Mouse (Mus musculus): ENCODE results near the gene Rpl36al.
A peak's percentile ranks its signal among the peaks of the same experiment; 100 is the strongest.
"Not testable (repeated sequence)": the region's sequence is repeated elsewhere in the genome, so short reads cannot be mapped to it uniquely, and the experiment has no call there.

Gene Rpl36al

GRCm38 (mm10) chr12:69196444-69197377 lies 12.8 kb upstream of the Rpl36al start, which contains the start of gene Gm49383:
Gene Gm49383 (minus strand): TSS chr12:69197104.
- peak; percentile 62 for DNase-seq (ENCODE audit: low read depth, low spot score)

GRCm38 (mm10) chr12:69192637-69193036 lies 8.8 kb upstream of the Rpl36al start:
- no peak for DNase-seq (ENCODE audit: low read depth, low spot score)

- DNase-seq (ENCODE audit: low read depth, low spot score): no peak
These were observed 7.5 kb upstream of the Rpl36al start for GRCm38 (mm10) chr12:69191396-69191795.

DNA sequence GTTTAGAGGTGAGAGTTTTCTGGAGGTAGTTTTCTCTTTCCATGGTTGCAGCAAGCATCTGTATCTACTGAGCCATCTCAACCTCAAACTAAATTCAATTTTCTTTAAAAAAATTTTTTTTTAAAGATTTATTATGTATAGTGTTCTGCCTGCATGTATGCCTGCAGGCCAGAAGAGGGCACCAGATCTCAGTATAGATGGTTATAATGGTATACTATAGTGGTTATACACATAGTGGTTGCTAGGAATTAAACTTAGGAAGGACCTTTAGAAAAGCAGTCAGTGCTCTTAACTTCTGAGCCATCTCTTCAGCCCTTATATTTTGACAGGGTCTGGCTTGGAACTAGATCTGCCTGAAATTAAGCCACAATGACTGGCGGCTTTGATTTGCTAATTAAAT lies 6.6 kb upstream of the Rpl36al start:
- no peak for DNase-seq (ENCODE audit: low read depth, low spot score)

DNA sequence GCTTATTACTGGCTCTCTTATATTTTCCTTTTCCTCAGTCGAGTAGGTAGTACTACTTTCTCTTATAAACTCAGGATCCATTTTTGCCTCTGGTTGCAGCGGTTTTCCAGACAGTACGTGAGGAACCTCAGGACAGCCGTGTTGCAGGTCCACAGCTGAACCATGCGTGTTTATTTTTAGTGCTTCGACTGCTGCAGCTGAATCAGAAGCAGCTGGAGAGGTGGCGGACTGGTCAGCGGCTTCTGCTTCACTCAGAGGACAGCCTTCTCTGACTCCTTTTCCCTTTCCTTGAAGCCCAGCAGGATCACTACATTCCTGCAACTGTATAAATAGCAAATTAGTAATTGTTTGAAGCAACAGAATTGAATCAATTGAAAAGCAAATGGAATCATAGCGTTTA lies 6.2 kb upstream of the Rpl36al start:
- no peak for DNase-seq (ENCODE audit: low read depth, low spot score)

DNA sequence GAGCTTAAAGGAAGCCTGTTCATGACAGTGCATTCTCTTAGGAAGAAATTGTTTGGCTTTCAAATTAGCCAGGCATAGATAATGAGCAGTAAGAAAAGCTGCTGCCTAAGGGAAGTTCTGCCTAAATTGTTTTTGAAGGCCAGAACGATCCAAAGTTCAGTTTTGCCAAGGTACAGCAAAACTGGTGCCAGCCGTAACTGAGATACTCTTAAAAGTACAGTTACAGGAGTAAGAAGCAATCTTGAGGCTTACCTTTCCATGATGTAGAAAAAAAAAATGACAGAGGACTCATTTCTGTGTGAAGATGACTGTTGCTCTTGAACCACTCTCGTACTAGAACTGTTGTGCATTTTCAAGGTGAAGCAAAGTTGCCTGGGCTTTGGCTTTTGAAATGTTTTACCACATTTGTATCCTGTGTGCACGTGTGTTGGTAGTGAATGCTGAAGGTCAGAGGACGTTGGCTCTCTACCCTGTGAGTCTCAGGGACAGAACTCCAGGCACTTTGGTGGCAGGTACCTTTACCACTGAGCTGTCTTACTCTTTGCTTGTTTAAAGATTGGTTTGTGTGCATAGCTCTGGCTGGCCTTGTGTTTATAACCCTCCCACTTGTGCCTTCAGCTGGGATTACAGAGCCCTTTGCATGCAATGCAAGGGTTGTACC lies 3.1 kb upstream of the Rpl36al start:
- no peak for DNase-seq (ENCODE audit: low read depth, low spot score)

- DNase-seq (ENCODE audit: low read depth, low spot score): no peak
These were observed 1.5 kb upstream of the Rpl36al start for GRCm38 (mm10) chr12:69185371-69185770.

DNA sequence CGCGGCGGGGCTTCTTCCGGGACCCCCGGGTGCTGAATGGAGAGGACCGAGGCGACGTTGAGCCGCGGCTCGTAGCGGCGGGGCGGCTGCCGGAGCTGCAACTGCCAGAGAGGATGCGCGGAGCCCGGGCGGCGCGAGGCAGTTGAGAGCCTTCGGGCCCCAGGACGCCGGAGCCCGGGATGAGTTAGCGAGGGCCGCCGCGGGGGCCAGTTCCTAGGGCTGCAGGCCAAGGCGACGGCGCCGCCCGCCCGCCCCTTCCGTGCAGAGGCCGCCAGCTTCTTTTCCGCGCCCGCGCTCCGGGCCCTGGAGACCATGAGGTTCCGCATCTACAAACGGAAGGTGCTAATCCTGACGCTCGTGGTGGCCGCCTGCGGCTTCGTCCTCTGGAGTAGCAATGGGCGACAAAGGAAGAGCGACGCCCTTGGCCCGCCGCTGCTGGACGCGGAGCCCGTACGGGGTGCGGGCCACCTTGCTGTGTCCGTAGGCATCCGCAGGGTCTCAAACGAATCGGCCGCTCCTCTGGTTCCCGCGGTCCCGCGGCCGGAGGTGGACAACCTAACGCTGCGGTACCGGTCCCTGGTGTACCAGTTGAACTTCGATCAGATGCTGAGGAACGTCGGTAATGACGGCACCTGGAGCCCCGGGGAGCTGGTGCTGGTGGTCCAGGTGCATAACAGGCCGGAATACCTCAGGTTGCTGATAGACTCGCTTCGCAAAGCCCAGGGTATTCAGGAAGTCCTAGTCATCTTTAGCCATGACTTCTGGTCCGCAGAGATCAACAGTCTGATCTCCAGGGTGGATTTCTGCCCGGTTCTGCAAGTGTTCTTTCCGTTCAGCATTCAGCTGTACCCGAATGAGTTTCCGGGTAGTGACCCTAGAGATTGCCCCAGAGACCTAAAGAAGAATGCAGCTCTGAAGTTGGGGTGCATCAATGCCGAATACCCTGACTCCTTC lies 736 bp upstream of the Rpl36al start:
- no peak for DNase-seq (ENCODE audit: low read depth, low spot score)

DNA sequence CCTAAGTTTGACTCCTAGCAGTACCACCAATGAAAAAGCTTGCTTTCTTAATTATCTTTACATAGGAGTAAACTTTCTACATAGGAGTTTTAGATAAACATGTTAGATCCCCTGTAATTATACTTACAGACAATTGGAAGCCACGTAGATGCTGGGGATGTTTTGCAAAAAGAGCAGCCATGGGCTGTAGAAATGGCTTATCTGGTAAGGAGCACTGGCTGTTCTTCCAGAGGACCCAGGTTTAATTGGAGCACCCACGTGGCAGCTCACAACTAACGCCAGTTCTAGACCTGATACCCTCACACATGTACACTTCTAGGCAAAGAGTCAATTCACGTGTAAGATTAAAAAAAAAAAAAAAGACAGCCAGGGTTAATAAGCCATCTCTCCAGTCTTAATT lies 2.1 kb downstream of the Rpl36al start:
- no peak for DNase-seq (ENCODE audit: low read depth, low spot score)

- DNase-seq (ENCODE audit: low read depth, low spot score): peak; percentile 87
These were observed 4.5 kb downstream of the Rpl36al start for GRCm38 (mm10) chr12:69179371-69179770.

DNA sequence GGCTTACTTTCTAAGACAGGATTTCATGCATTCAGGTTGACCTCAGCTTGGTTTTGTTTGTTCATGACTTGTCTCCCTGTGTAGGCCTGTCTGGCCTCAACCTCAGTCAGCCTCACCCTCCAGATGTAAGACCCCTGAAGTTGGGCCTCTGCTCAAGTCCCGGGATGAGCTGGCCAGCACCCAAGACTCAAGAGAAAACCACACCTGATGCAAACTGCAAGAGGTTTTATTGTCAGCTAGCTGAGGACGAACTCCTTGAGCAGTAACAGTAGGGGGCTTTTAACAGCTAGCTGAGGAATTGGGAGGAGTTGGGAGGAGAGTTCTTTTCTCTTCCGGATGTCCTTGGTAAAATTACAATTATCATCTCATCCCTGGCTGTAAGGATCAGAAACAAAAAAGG lies 6.4 kb downstream of the Rpl36al start:
- DNase-seq (ENCODE audit: low read depth, low spot score): peak; percentile 70

DNA sequence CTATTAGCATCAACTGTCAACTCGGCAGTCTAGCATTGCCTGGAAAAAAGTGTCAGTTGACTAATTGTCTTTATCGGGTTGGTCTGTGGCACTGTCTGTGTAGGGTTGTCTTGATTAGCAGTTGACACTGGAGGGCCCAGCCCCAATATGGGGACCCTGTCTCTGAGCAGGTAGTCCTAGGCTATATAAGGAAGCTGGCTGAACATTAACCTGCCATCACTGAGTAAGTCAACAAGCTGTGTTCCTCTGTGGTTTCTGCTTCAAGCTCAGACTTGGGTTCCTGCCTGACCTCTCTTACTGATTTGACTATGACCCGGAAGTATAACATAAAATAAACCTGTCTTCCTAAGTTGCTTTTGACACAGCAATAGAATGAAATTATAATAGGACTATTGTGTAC lies 7.9 kb downstream of the Rpl36al start:
- no peak for DNase-seq (ENCODE audit: low read depth, low spot score)

GRCm38 (mm10) chr12:69171307-69171706 lies 12.6 kb downstream of the Rpl36al start:
- no peak for DNase-seq (ENCODE audit: low read depth, low spot score)

- peak; percentile 88 for DNase-seq (ENCODE audit: low read depth, low spot score)
These were observed 15.3 kb downstream of the Rpl36al start, which contains the start of gene Lrr1 for GRCm38 (mm10) chr12:69168461-69169106. Gene Lrr1 (plus strand): TSS chr12:69168814.

- DNase-seq (ENCODE audit: low read depth, low spot score): no peak
These were observed 16.0 kb downstream of the Rpl36al start for GRCm38 (mm10) chr12:69167656-69168460.

DNA sequence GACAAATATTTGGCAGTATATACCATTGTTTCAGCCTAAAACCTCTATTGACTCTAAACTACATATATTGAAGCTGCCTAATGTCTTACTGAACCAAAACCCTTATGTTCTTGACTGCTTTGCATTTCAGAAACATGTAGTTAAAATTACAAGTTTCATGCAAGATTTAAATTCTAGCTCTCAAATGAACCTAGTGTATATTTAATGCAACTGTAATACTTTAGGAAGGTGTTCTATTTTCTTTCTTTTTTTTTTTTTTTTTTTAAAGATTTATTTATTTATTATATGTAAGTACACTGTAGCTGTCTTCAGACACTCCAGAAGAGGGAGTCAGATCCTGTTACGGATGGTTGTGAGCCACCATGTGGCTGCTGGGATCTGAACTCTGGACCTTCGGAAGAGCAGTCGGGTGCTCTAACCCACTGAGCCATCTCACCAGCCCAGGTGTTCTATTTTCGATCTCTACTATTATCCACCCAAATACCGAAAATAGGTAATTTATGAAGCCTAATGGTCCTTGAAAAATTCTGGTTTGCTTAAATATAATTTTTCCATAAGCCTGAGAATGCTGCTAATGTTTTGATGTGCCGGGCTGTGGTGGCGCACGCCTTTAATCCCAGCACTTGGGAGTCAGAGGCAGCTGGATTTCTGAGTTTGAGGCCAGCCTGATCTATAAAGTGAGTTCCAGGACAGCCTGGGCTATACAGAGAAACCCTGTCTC lies 16.9 kb downstream of the Rpl36al start:
- DNase-seq (ENCODE audit: low read depth, low spot score): not testable (repeated sequence)

GRCm38 (mm10) chr12:69164904-69165303 lies 19.0 kb downstream of the Rpl36al start:
- DNase-seq (ENCODE audit: low read depth, low spot score): peak; percentile 73

DNA sequence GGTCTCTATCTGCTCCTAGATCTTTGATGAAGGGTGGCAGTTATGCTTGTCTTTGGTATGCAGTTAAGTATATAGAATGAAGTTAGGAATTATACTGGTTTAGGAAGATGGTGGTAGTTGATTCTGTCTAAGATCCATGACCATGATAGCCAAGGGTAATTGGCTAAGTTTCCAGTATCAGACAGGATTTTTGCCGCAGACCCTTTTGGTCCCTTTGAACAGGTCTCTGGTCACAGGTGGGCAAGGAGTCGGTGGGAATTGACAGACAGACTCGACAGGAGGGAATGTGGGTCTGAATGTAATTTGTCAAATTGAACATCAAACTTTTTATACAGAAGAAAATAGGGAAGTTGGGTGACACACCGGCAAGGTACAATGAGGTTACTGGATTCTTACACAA lies 20.3 kb downstream of the Rpl36al start:
- DNase-seq (ENCODE audit: low read depth, low spot score): not testable (repeated sequence)

DNA sequence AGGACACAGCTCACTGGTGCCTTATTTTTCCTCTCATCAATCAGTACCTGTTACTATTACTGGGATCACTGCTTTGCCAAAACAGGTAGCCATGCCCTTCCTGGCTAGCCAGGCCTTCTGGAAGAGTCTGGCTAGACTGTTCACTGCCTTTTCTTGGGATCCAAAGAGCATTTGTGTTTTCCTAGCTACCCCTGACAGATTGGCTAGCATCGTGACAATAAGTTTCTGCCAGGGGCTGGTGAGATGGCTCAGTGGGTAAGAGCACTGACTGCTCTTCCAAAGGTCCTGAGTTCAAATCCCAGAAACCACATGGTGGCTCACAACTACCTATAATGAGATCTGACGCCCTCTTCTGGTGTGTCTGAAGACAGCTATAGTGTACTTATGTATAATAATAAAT lies 23.2 kb downstream of the Rpl36al start:
- not testable (repeated sequence) for DNase-seq (ENCODE audit: low read depth, low spot score)

DNA sequence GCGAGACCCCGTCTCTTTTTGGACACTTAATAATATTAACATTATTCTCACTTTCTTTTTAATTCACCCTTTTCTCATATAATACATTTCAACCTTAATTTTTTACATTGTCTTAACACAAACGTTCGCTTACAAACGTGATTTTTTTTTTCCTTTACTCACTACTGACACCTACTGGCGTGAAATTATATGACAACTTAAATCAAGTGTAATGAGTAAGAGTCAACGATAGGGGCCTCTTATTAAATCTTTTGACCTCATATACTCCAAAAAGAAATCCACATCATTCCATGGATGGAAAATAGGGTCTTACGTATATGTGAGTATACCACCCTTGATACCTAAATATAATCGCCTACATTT lies 24.3 kb downstream of the Rpl36al start:
- DNase-seq (ENCODE audit: low read depth, low spot score): peak; percentile 84
